Mouse (Mus musculus): ENCODE measurements around the gene Asb15. TPM values are rescaled to one million over a fixed set of nuclear protein-coding genes. Genes with fewer than 3 reads are reported as not detected.

Asb15 gene
- total RNA-seq, 1 experiment: not detected

- Histone ChIP-seq H3K27ac (ENCODE audit: insufficient read depth, low read depth, low read length, poor library complexity, severe bottlenecking) (no peak overlapping the region), H3K4me3 (ENCODE audit: insufficient read depth in 1 of 2, low read depth in 1 of 2, low read length in 2 of 2, poor library complexity in 1 of 2, severe bottlenecking in 1 of 2) (no peak overlapping the region), H3K4me1 (ENCODE audit: control insufficient read depth in 2 of 2, insufficient read depth in 2 of 2, low read length in 2 of 2, poor library complexity in 1 of 2) (no peaks in the 10 kb centered on the region), H3K9me3 (ENCODE audit: control insufficient read depth, insufficient read depth, low read depth, low read length) (no peaks in the 10 kb centered on the region), H3K9ac (ENCODE audit: insufficient read depth, low read depth, low read length, poor library complexity, severe bottlenecking) (no peak overlapping the region), H3K36me3 (ENCODE audit: control insufficient read depth, insufficient read depth, low read length, poor library complexity, severe bottlenecking) (no peaks in the 10 kb centered on the region)
- no peak for DNase-seq (ENCODE audit: low read depth, low spot score)
- in situ Hi-C loops (cut with MboI; ENCODE audit: low sequenced_read_pairs in 2 of 2, unreplicated experiment in 2 of 2): no loop called here
- TF ChIP-seq MAFK (IDR thresholded peaks at IDR 0.05; ENCODE audit: insufficient read depth, low read depth, low read length): no peak
These were observed 41.0 kb downstream of the Asb15 start for GRCm38 (mm10) chr6:24568963-24569362.

- H3K4me3 ChIP-seq (ENCODE audit: insufficient read depth in 1 of 2, low read depth in 1 of 2, low read length in 2 of 2, poor library complexity in 1 of 2, severe bottlenecking in 1 of 2): no peak overlapping the region
- TF ChIP-seq CHD2 (IDR thresholded peaks at IDR 0.05; ENCODE audit: low read depth, low read length) (no peak), ZNF384 (IDR thresholded peaks at IDR 0.05; ENCODE audit: low read depth, low read length) (no peak), HCFC1 (IDR thresholded peaks at IDR 0.05; ENCODE audit: borderline replicate concordance, insufficient read depth, low read length) (no peak), MAFK (IDR thresholded peaks at IDR 0.05; ENCODE audit: insufficient read depth, low read depth, low read length) (no peak), ZC3H11A (IDR thresholded peaks at IDR 0.05; ENCODE audit: borderline replicate concordance, low read depth, low read length) (no peak)
- no peaks in the 10 kb centered on the region for H3K4me1 ChIP-seq (ENCODE audit: control insufficient read depth in 2 of 2, insufficient read depth in 2 of 2, low read length in 2 of 2, poor library complexity in 1 of 2)
- H3K27ac ChIP-seq (ENCODE audit: insufficient read depth, low read depth, low read length, poor library complexity, severe bottlenecking): no peak overlapping the region
- in situ Hi-C loops (cut with MboI; ENCODE audit: low sequenced_read_pairs in 2 of 2, unreplicated experiment in 2 of 2): no loop called here
- H3K36me3 ChIP-seq (ENCODE audit: control insufficient read depth, insufficient read depth, low read length, poor library complexity, severe bottlenecking): no peaks in the 10 kb centered on the region
- no peaks in the 10 kb centered on the region for H3K9me3 ChIP-seq (ENCODE audit: control insufficient read depth, insufficient read depth, low read depth, low read length)
- no peak for DNase-seq (ENCODE audit: low read depth, low spot score)
- H3K9ac ChIP-seq (ENCODE audit: insufficient read depth, low read depth, low read length, poor library complexity, severe bottlenecking): no peak overlapping the region
These were observed 41.8 kb downstream of the Asb15 start for GRCm38 (mm10) chr6:24569711-24570110.

GRCm38 (mm10) chr6:24570278-24570677, 42.3 kb downstream of the Asb15 start:
- TF ChIP-seq HCFC1 (IDR thresholded peaks at IDR 0.05; ENCODE audit: borderline replicate concordance, insufficient read depth, low read length) (no peak), ZNF384 (IDR thresholded peaks at IDR 0.05; ENCODE audit: low read depth, low read length) (no peak), MAFK (IDR thresholded peaks at IDR 0.05; ENCODE audit: insufficient read depth, low read depth, low read length) (no peak), CHD2 (IDR thresholded peaks at IDR 0.05; ENCODE audit: low read depth, low read length) (no peak), ZC3H11A (IDR thresholded peaks at IDR 0.05; ENCODE audit: borderline replicate concordance, low read depth, low read length) (no peak)
- H3K4me3 ChIP-seq (ENCODE audit: insufficient read depth in 1 of 2, low read depth in 1 of 2, low read length in 2 of 2, poor library complexity in 1 of 2, severe bottlenecking in 1 of 2): no peak overlapping the region
- in situ Hi-C loops (cut with MboI; ENCODE audit: low sequenced_read_pairs in 2 of 2, unreplicated experiment in 2 of 2): no loop called here
- DNase-seq (ENCODE audit: low read depth, low spot score): no peak
- no peaks in the 10 kb centered on the region for H3K36me3 ChIP-seq (ENCODE audit: control insufficient read depth, insufficient read depth, low read length, poor library complexity, severe bottlenecking)
- no peak overlapping the region for H3K27ac ChIP-seq (ENCODE audit: insufficient read depth, low read depth, low read length, poor library complexity, severe bottlenecking)
- no peaks in the 10 kb centered on the region for H3K9me3 ChIP-seq (ENCODE audit: control insufficient read depth, insufficient read depth, low read depth, low read length)
- no peak overlapping the region for H3K9ac ChIP-seq (ENCODE audit: insufficient read depth, low read depth, low read length, poor library complexity, severe bottlenecking)
- no peaks in the 10 kb centered on the region for H3K4me1 ChIP-seq (ENCODE audit: control insufficient read depth in 2 of 2, insufficient read depth in 2 of 2, low read length in 2 of 2, poor library complexity in 1 of 2)

GRCm38 (mm10) chr6:24571126-24571525, 43.2 kb downstream of the Asb15 start:
- TF ChIP-seq ZC3H11A (IDR thresholded peaks at IDR 0.05; ENCODE audit: borderline replicate concordance, low read depth, low read length) (no peak), HCFC1 (IDR thresholded peaks at IDR 0.05; ENCODE audit: borderline replicate concordance, insufficient read depth, low read length) (no peak), ZNF384 (IDR thresholded peaks at IDR 0.05; ENCODE audit: low read depth, low read length) (no peak), MAFK (IDR thresholded peaks at IDR 0.05; ENCODE audit: insufficient read depth, low read depth, low read length) (no peak), CHD2 (IDR thresholded peaks at IDR 0.05; ENCODE audit: low read depth, low read length) (no peak)
- H3K36me3 ChIP-seq (ENCODE audit: control insufficient read depth, insufficient read depth, low read length, poor library complexity, severe bottlenecking): no peaks in the 10 kb centered on the region
- DNase-seq (ENCODE audit: low read depth, low spot score): no peak

GRCm38 (mm10) chr6:24572431-24572830, 44.5 kb downstream of the Asb15 start:
- no peak overlapping the region for H3K9ac ChIP-seq (ENCODE audit: insufficient read depth, low read depth, low read length, poor library complexity, severe bottlenecking)
- no peak overlapping the region for H3K4me3 ChIP-seq (ENCODE audit: insufficient read depth in 1 of 2, low read depth in 1 of 2, low read length in 2 of 2, poor library complexity in 1 of 2, severe bottlenecking in 1 of 2)
- no peaks in the 10 kb centered on the region for H3K9me3 ChIP-seq (ENCODE audit: control insufficient read depth, insufficient read depth, low read depth, low read length)
- H3K27ac ChIP-seq (ENCODE audit: insufficient read depth, low read depth, low read length, poor library complexity, severe bottlenecking): no peak overlapping the region
- no peaks in the 10 kb centered on the region for H3K4me1 ChIP-seq (ENCODE audit: control insufficient read depth in 2 of 2, insufficient read depth in 2 of 2, low read length in 2 of 2, poor library complexity in 1 of 2)
- DNase-seq (ENCODE audit: low read depth, low spot score): no peak
- H3K36me3 ChIP-seq (ENCODE audit: control insufficient read depth, insufficient read depth, low read length, poor library complexity, severe bottlenecking): no peaks in the 10 kb centered on the region
- in situ Hi-C loops (cut with MboI; ENCODE audit: low sequenced_read_pairs in 2 of 2, unreplicated experiment in 2 of 2): no loop called here
- TF ChIP-seq HCFC1 (IDR thresholded peaks at IDR 0.05; ENCODE audit: borderline replicate concordance, insufficient read depth, low read length) (no peak), ZNF384 (IDR thresholded peaks at IDR 0.05; ENCODE audit: low read depth, low read length) (no peak), ZC3H11A (IDR thresholded peaks at IDR 0.05; ENCODE audit: borderline replicate concordance, low read depth, low read length) (no peak), CHD2 (IDR thresholded peaks at IDR 0.05; ENCODE audit: low read depth, low read length) (no peak), MAFK (IDR thresholded peaks at IDR 0.05; ENCODE audit: insufficient read depth, low read depth, low read length) (no peak)

More at GRCm38 (mm10) chr6:24571126-24571525, 43.2 kb downstream of the Asb15 start:
- Histone ChIP-seq H3K9me3 (ENCODE audit: control insufficient read depth, insufficient read depth, low read depth, low read length) (no peaks in the 10 kb centered on the region), H3K9ac (ENCODE audit: insufficient read depth, low read depth, low read length, poor library complexity, severe bottlenecking) (no peak overlapping the region), H3K27ac (ENCODE audit: insufficient read depth, low read depth, low read length, poor library complexity, severe bottlenecking) (no peak overlapping the region), H3K4me1 (ENCODE audit: control insufficient read depth in 2 of 2, insufficient read depth in 2 of 2, low read length in 2 of 2, poor library complexity in 1 of 2) (no peaks in the 10 kb centered on the region), H3K4me3 (ENCODE audit: insufficient read depth in 1 of 2, low read depth in 1 of 2, low read length in 2 of 2, poor library complexity in 1 of 2, severe bottlenecking in 1 of 2) (no peak overlapping the region)
- in situ Hi-C loops (cut with MboI; ENCODE audit: low sequenced_read_pairs in 2 of 2, unreplicated experiment in 2 of 2): no loop called here
